Mouse (Mus musculus) CH12.LX (cell line): ENCODE results near the gene Lrmda. TPM values are rescaled to one million over a fixed set of nuclear protein-coding genes. Genes with fewer than 3 reads are reported as not detected.

ENCODE experiments used
- DNase-seq: peaks from one replicate; pipeline ENCODE4 v3.0.0-alpha.2; 2013; ENCODE audit errors: extremely low read depth
- H3K27ac ChIP-seq: 2 replicates; pipeline ENCODE4 v1.5.1; 2012; ENCODE audit warnings: low read depth, mild to moderate bottlenecking, control low read depth, moderate library complexity; ENCODE audit not compliant: insufficient read depth
- H3K27me3 ChIP-seq: replicated peaks from 2 replicates; pipeline ENCODE3; 2012; ENCODE audit warnings: inconsistent platforms
- H3K36me3 ChIP-seq, 2 experiments: replicated peaks in 1 of 2; 2 replicates each; pipeline versions ENCODE3 to v1.6.1; 2012; ENCODE audit warnings: inconsistent platforms in 1 of 2, low read length in 1 of 2, mild to moderate bottlenecking in 1 of 2, mixed read lengths in 1 of 2, moderate library complexity in 1 of 2; ENCODE audit not compliant: control insufficient read depth in 1 of 2, insufficient read depth in 1 of 2
- H3K4me1 ChIP-seq, 2 experiments: 2 replicates each; pipeline ENCODE4 v1.6.1; 2012; ENCODE audit warnings: inconsistent platforms in 1 of 2, moderate library complexity in 1 of 2; ENCODE audit not compliant: insufficient read depth in 2 of 2, control insufficient read depth in 1 of 2
- H3K4me2 ChIP-seq: 2 replicates; pipeline ENCODE4 v1.6.1; 2012; ENCODE audit warnings: low read depth, mild to moderate bottlenecking, control low read depth; ENCODE audit not compliant: poor library complexity, insufficient read depth, severe bottlenecking
- H3K4me3 ChIP-seq, 3 experiments: fragments of 150-350 bp in 1 of 3; sonication (generic) in 1 of 3; replicated peaks in 1 of 3; 2 replicates each; pipeline versions ENCODE3 to v1.5.1; 2011 to 2012; ENCODE audit warnings: low read depth in 2 of 3, low read length in 2 of 3, mild to moderate bottlenecking in 2 of 3, moderate library complexity in 2 of 3, control low read depth in 1 of 3, improper control_type of control experiment in 1 of 3, inconsistent platforms in 1 of 3, mixed read lengths in 1 of 3; ENCODE audit not compliant: poor library complexity in 1 of 3
- H3K79me2 ChIP-seq: replicated peaks from 2 replicates; pipeline ENCODE4 v1.6.1; 2012; ENCODE audit warnings: mild to moderate bottlenecking, moderate library complexity; ENCODE audit not compliant: control insufficient read depth, poor library complexity, insufficient read depth, severe bottlenecking; ENCODE audit errors: extremely low read depth
- H3K9ac ChIP-seq: 2 replicates; pipeline ENCODE4 v1.6.1; 2012; ENCODE audit warnings: low read depth, mild to moderate bottlenecking, control low read depth, moderate library complexity; ENCODE audit not compliant: insufficient read depth
- H3K9me3 ChIP-seq: replicated peaks from 2 replicates; pipeline ENCODE3; 2012; ENCODE audit warnings: low read length, inconsistent platforms, mixed read lengths
- BHLHE40 ChIP-seq: IDR thresholded peaks from 2 replicates; pipeline ENCODE4 v1.6.1; 2011; ENCODE audit warnings: mild to moderate bottlenecking, low read depth, low read length, improper control_type of control experiment
- CHD1 ChIP-seq: IDR thresholded peaks from 2 replicates; pipeline ENCODE4 v1.6.1; 2012; ENCODE audit warnings: low read depth, low read length, improper control_type of control experiment, inconsistent platforms
- CTCF ChIP-seq, 2 experiments: IDR thresholded peaks in 1 of 2; conservative IDR thresholded peaks in 1 of 2; 2 replicates each; pipeline ENCODE4 v1.5.1; 2011 to 2012; ENCODE audit warnings: low read depth in 2 of 2, low read length in 2 of 2, improper control_type of control experiment in 1 of 2, inconsistent platforms in 1 of 2, mild to moderate bottlenecking in 1 of 2, moderate library complexity in 1 of 2
- E2F4 ChIP-seq: IDR thresholded peaks from 2 replicates; pipeline ENCODE4 v1.6.1; 2011; ENCODE audit warnings: low read depth, low read length, improper control_type of control experiment; ENCODE audit not compliant: insufficient replicate concordance
- EP300 ChIP-seq: IDR thresholded peaks from 2 replicates; pipeline ENCODE4 v1.6.1; 2011; ENCODE audit warnings: low read length, improper control_type of control experiment
- GABPA ChIP-seq: IDR thresholded peaks from 2 replicates; pipeline ENCODE4 v1.6.1; 2012; ENCODE audit warnings: low read depth, low read length, improper control_type of control experiment, inconsistent platforms; ENCODE audit not compliant: insufficient replicate concordance
- HCFC1 ChIP-seq: IDR thresholded peaks from 2 replicates; pipeline ENCODE4 v1.6.1; 2012; ENCODE audit warnings: low read depth, mild to moderate bottlenecking, inconsistent platforms, low read length, improper control_type of control experiment
- IRF4 ChIP-seq: IDR thresholded peaks from 2 replicates; pipeline ENCODE4 v1.6.1; 2014; ENCODE audit warnings: low read depth, mild to moderate bottlenecking, inconsistent platforms, low read length, improper control_type of control experiment
- JUND ChIP-seq: conservative IDR thresholded peaks from 2 replicates; pipeline ENCODE4 v1.6.1; 2011; ENCODE audit warnings: low read depth, low read length, improper control_type of control experiment
- KAT2A ChIP-seq: IDR thresholded peaks from 2 replicates; pipeline ENCODE4 v1.6.1; 2012; ENCODE audit warnings: low read length, improper control_type of control experiment, inconsistent platforms; ENCODE audit not compliant: insufficient replicate concordance
- MAFK ChIP-seq: IDR thresholded peaks from 2 replicates; pipeline ENCODE4 v1.6.1; 2011; ENCODE audit warnings: low read length, improper control_type of control experiment; ENCODE audit not compliant: insufficient replicate concordance
- MAX ChIP-seq: IDR thresholded peaks from 2 replicates; pipeline ENCODE4 v1.6.1; 2011; ENCODE audit warnings: low read length, improper control_type of control experiment
- MEF2A ChIP-seq: IDR thresholded peaks from 2 replicates; pipeline ENCODE4 v1.6.1; 2014; ENCODE audit warnings: low read depth, mild to moderate bottlenecking, inconsistent platforms, low read length, improper control_type of control experiment, borderline replicate concordance
- MXI1 ChIP-seq: IDR thresholded peaks from 2 replicates; pipeline ENCODE4 v1.6.1; 2011; ENCODE audit warnings: mild to moderate bottlenecking, low read depth, low read length, improper control_type of control experiment
- NRF1 ChIP-seq: IDR thresholded peaks from 2 replicates; pipeline ENCODE4 v1.6.1; 2014; ENCODE audit warnings: low read depth, mild to moderate bottlenecking, inconsistent platforms, low read length, improper control_type of control experiment, moderate library complexity
- PAX5 ChIP-seq: IDR thresholded peaks from 2 replicates; pipeline ENCODE4 v1.6.1; 2012; ENCODE audit warnings: low read length, inconsistent platforms, mixed read lengths
- POLR2A ChIP-seq: IDR thresholded peaks from 2 replicates; pipeline ENCODE4 v1.6.1; 2011; ENCODE audit warnings: low read depth, mild to moderate bottlenecking, improper control_type of control experiment, low read length
- RAD21 ChIP-seq: IDR thresholded peaks from 2 replicates; pipeline ENCODE4 v1.6.1; 2011; ENCODE audit warnings: low read depth, mild to moderate bottlenecking, low read length, improper control_type of control experiment, moderate library complexity
- RCOR1 ChIP-seq: conservative IDR thresholded peaks from 2 replicates; pipeline ENCODE4 v1.6.1; 2012; ENCODE audit warnings: low read depth, mild to moderate bottlenecking, inconsistent platforms, low read length, improper control_type of control experiment
- SIN3A ChIP-seq: IDR thresholded peaks from 2 replicates; pipeline ENCODE4 v1.6.1; 2012; ENCODE audit warnings: low read length, improper control_type of control experiment, inconsistent platforms
- SMC3 ChIP-seq: IDR thresholded peaks from 2 replicates; pipeline ENCODE4 v1.6.1; 2011; ENCODE audit warnings: low read depth, low read length, improper control_type of control experiment
- TCF12 ChIP-seq: IDR thresholded peaks from 2 replicates; pipeline ENCODE4 v1.6.1; 2014; ENCODE audit warnings: low read depth, mild to moderate bottlenecking, inconsistent platforms, low read length, improper control_type of control experiment
- USF1 ChIP-seq: IDR thresholded peaks from 2 replicates; pipeline ENCODE4 v1.6.1; 2014; ENCODE audit warnings: low read depth, mild to moderate bottlenecking, inconsistent platforms, low read length, improper control_type of control experiment
- USF2 ChIP-seq: conservative IDR thresholded peaks from 2 replicates; pipeline ENCODE4 v1.6.1; 2011; ENCODE audit warnings: low read depth, low read length, improper control_type of control experiment
- ZC3H11A ChIP-seq: IDR thresholded peaks from 2 replicates; pipeline ENCODE4 v1.6.1; 2012; ENCODE audit warnings: low read depth, mild to moderate bottlenecking, inconsistent platforms, low read length, improper control_type of control experiment
- ZKSCAN1 ChIP-seq: IDR thresholded peaks from 2 replicates; pipeline ENCODE4 v1.6.1; 2012; ENCODE audit warnings: low read depth, inconsistent platforms, low read length, improper control_type of control experiment, borderline replicate concordance
- ZMIZ1 ChIP-seq: IDR thresholded peaks from 2 replicates; pipeline ENCODE4 v1.6.1; 2012; ENCODE audit warnings: low read depth, mild to moderate bottlenecking, inconsistent platforms, low read length, improper control_type of control experiment
- dilution Hi-C: fragments of 300-500 bp; cut with MboI; formaldehyde crosslinking; loops from 2 replicates; pipeline ENCODE4 v1.14.3; 2020; ENCODE audit warnings: low sequenced_read_pairs; ENCODE audit not compliant: extremely low pct_unique_long_range_greater_than_20kb, extremely low pct_ligation_motif_present
- in situ Hi-C: fragments of 300-500 bp; cut with MboI; formaldehyde crosslinking; loops from 3 replicates; pipeline ENCODE4 v1.14.3; 2019; ENCODE audit warnings: low sequenced_read_pairs, low pct_ligation_motif_present, low pct_unique_long_range_greater_than_20kb, mixed read lengths
- polyA plus RNA-seq: library from polyadenylated mRNA; unstranded; fragments of >175 nt; gene quantifications from 2 replicates; pipeline ENCODE4 v1.2.1, GENCODE M21; 2012; ENCODE audit warnings: low read depth; ENCODE audit not compliant: insufficient read length
- total RNA-seq, 2 experiments: library from RNA; depleted of rRNA; stranded (reverse); fragments of 300-350 nt in 1 of 2; fragments of >200 nt in 1 of 2; gene quantifications; 2 replicates each; pipeline ENCODE4 v1.2.3; 2012 to 2014

Lrmda gene
- total and polyA plus RNA-seq, 3 experiments = 0.89 to 3.7 (median 1.9) TPM

DNA sequence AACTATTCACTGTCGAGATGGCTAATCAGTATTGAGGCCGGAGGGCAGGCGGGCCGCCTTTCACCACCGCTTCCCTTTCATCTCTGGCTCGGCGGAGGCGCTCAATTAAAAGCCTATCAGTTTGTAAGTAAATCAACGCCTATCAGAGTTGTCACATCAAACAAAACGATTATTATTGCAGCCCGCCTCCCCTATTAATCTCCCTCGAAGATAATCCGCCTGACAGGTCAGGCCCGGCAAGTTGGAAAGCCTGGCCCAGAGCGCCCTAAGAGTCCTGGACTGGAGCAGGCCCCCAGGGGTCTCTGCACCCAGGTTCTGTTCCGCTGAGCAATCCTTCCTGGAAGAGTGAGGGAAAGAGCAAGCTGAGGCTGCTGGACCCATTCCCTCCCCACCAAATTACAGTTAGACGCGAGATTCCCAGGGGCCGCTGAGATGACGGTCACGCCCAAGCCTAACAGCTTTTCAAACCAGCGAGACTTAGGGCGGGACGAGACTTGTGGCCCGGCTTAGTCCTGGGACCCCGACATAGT, 28.2 kb upstream of the Lrmda start:
- H3K4me3 ChIP-seq = no peak overlapping the region
- H3K36me3 ChIP-seq = no peaks in the 10 kb centered on the region
- TF ChIP-seq RCOR1 = no peak
- TF ChIP-seq ZKSCAN1 = no peak
- no peak for TF ChIP-seq TCF12
- no peak for TF ChIP-seq MAFK
- TF ChIP-seq MEF2A = no peak
- TF ChIP-seq PAX5 = no peak
- TF ChIP-seq CHD1 = no peak
- TF ChIP-seq GABPA = no peak
- no peak for TF ChIP-seq BHLHE40
- TF ChIP-seq POLR2A = no peak
- no peak for TF ChIP-seq E2F4
- no peak for TF ChIP-seq USF1
- no peak for TF ChIP-seq HCFC1
- no peak for TF ChIP-seq SMC3
- TF ChIP-seq USF2 = no peak
- TF ChIP-seq KAT2A = no peak
- no peak for TF ChIP-seq NRF1
- TF ChIP-seq RAD21 = no peak
- TF ChIP-seq CTCF (conservative IDR thresholded peaks at IDR 0.05 in 1 of 2, IDR thresholded peaks at IDR 0.05 in 1 of 2; ENCODE audit: low read depth in 2 of 2, low read length in 2 of 2) = no peak
- TF ChIP-seq, all 38 proteins: peak for 0
- in situ Hi-C loops (no loop called here), dilution Hi-C loops (no loop called here)
- Histone ChIP-seq H3K27me3 (no peaks in the 10 kb centered on the region), H3K9ac (no peak overlapping the region), H3K79me2 (no peaks in the 10 kb centered on the region), H3K4me2 (no peak overlapping the region), H3K9me3 (peaks cover 34% of the 10 kb centered on the region), H3K27ac (no peak overlapping the region), H3K4me1 (peaks cover 0 to 21% of the 10 kb centered on the region in 2 experiments; a peak in 2 of 4 replicates)
- DNase-seq = no peak

DNA sequence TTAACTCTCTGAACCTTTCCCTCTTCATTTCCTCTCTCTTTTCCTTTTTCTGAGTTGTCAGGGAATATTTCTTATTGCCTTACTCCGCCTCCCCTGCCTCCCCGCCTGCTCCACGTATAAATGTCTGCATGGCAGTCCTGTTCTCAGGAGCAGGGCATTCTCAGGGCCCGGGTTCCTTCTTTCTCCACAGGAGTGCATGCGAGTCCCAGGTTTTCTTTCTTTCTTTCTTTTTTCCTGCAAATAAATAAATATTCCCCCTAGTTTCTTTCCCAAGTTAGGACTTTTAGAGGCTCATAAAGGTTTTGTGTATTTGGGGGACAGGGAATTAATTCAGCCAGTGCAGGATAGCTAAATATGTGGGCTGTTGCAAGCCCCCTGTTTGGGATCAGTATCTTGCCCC, 27.7 kb upstream of the Lrmda start:
- Histone ChIP-seq H3K9ac (no peak overlapping the region), H3K4me1 (peaks cover 0 to 22% of the 10 kb centered on the region in 2 experiments; a peak in 2 of 4 replicates)
- in situ Hi-C loops = no loop called here

More for the DNA sequence above, 27.7 kb upstream of the Lrmda start:
- Histone ChIP-seq H3K27ac (no peak overlapping the region), H3K4me3 (no peak overlapping the region), H3K27me3 (peaks cover under 1% of the 10 kb centered on the region), H3K4me2 (no peak overlapping the region), H3K79me2 (no peaks in the 10 kb centered on the region), H3K36me3 (no peaks in the 10 kb centered on the region), H3K9me3 (peaks cover 30% of the 10 kb centered on the region)
- dilution Hi-C loops = no loop called here
- no peak for DNase-seq
- no peak for TF ChIP-seq MAX
- no peak for TF ChIP-seq ZMIZ1
- TF ChIP-seq EP300 = no peak
- no peak for TF ChIP-seq E2F4
- TF ChIP-seq KAT2A = no peak
- no peak for TF ChIP-seq ZC3H11A
- no peak for TF ChIP-seq MEF2A
- no peak for TF ChIP-seq SIN3A
- no peak for TF ChIP-seq JUND
- TF ChIP-seq MAFK = no peak
- no peak for TF ChIP-seq IRF4
- TF ChIP-seq PAX5 = no peak
- TF ChIP-seq HCFC1 = no peak
- TF ChIP-seq RCOR1 = no peak
- no peak for TF ChIP-seq GABPA
- TF ChIP-seq MXI1 = no peak
- TF ChIP-seq, all 38 proteins: peak for 0
